ENCODE assay signal across 22 mouse cellular contexts in genomic region chr1:134224649-134225227, GRCm38 (mm10). TPM values are rescaled to one million over a fixed set of nuclear protein-coding genes. Genes with fewer than 3 reads are reported as not detected.
DNase-seq lines count a peak whose midpoint lies in the region.
"Had no signal": no experiment of that assay in that cellular context is flagged by ENCODE, and none has a peak within 500 bp of the region (broad histone marks: within the 10 kb centered on the region; RNA-seq: fewer than 3 reads in every experiment).

No protein-coding gene starts in this region.

- peaks cover 57% of the 10 kb centered on the region for H3K4me1 ChIP-seq in heart, embryonic 10.5 days
- H3K4me1 ChIP-seq: embryonic facial prominence, embryonic 13.5 days; embryonic facial prominence, embryonic 15.5 days; forebrain, embryonic 10.5 days; forebrain, embryonic 12.5 days had no signal

- 0 out of 2 replicates have a peak overlapping the region, but pooled peaks have one; percentile 32 for H3K27ac ChIP-seq in heart, embryonic 10.5 days
- H3K27ac ChIP-seq: embryonic facial prominence, embryonic 13.5 days; embryonic facial prominence, embryonic 15.5 days; forebrain, embryonic 10.5 days; forebrain, embryonic 12.5 days had no signal

- peak; percentile 68 to 88 for DNase-seq in adrenal gland, adult (ENCODE audit: inconsistent age in 2 of 2, low spot score in 1 of 2)
- DNase-seq in adrenal gland, postnatal 4 days (ENCODE audit: low spot score in 2 of 2): no peak
- DNase-seq in adrenal gland, postnatal 14 days: peak; percentile 50
- no peak for DNase-seq in adrenal gland, postnatal 36 days
- DNase-seq in heart, embryonic 10.5 days (ENCODE audit: low spot score): no peak
- no peak for DNase-seq in heart, adult 11 months
- peak; percentile 35 for DNase-seq in 416B (ENCODE audit: low read depth)
- DNase-seq: adrenal gland, postnatal 25 days; cerebellum, adult 11 months; cerebellum, adult 9-10 months; cerebellum, postnatal 14 days; cerebellum, postnatal 36 days; embryo, embryonic 11 days had no signal

- no peaks in the 10 kb centered on the region for H3K36me3 ChIP-seq in heart, embryonic 10.5 days
- H3K36me3 ChIP-seq: embryonic facial prominence, embryonic 13.5 days; embryonic facial prominence, embryonic 15.5 days; forebrain, embryonic 10.5 days; forebrain, embryonic 12.5 days had no signal

- H3K27me3 ChIP-seq in heart, embryonic 10.5 days (ENCODE audit: insufficient read depth, poor library complexity, severe bottlenecking): 0 out of 2 replicates have a peak, but pooled peaks cover 11% of the 10 kb centered on the region
- H3K27me3 ChIP-seq: embryonic facial prominence, embryonic 13.5 days; embryonic facial prominence, embryonic 15.5 days had no signal

- 82% methylated on average over 12 of the region's 12 CpGs for WGBS in heart, embryonic 10.5 days

- H3K4me3 ChIP-seq in heart, embryonic 10.5 days: no peak overlapping the region
- H3K4me3 ChIP-seq: embryonic facial prominence, embryonic 13.5 days; embryonic facial prominence, embryonic 15.5 days; erythroblast, embryonic 14.5 days; forebrain, embryonic 10.5 days; forebrain, embryonic 12.5 days had no signal

- H3K9me3 ChIP-seq in heart, embryonic 10.5 days: no peaks in the 10 kb centered on the region
- H3K9me3 ChIP-seq: embryonic facial prominence, embryonic 13.5 days; embryonic facial prominence, embryonic 15.5 days; forebrain, embryonic 10.5 days; forebrain, embryonic 12.5 days had no signal

RNA-seq across cellular contexts. Expression of gene Adora1, which starts 10.5 kb away (rescaled TPM):
- 100 to 1,000 TPM in 1 of 2 experiments, 10 to 100 TPM in 1; 88.6 to 106 TPM for total RNA-seq in adrenal gland, postnatal 4 days (2021)
- 78.9 and 91.9 TPM in 2 replicates for total RNA-seq in adrenal gland, postnatal 14 days (2021)
- total RNA-seq in adrenal gland, postnatal 36 days (2021): 100 to 1,000 TPM; 110 to 137 TPM
- polyA plus RNA-seq in heart, embryonic 10.5 days (2016; fragmentation: Nextera tagmentation; extraction: Ambion mirVana): 8.0 and 8.1 TPM in 2 replicates
- total RNA-seq: common myeloid progenitor, adult 5-6 weeks; MEL had no signal
- polyA plus RNA-seq: erythroblast, embryonic 14.5 days had no signal

RNA-seq across cellular contexts. Expression of gene Mybph, which starts 31.5 kb away (rescaled TPM):
- total RNA-seq in adrenal gland, postnatal 4 days (2021): under 1 TPM; 0.34 to 0.84 TPM
- total RNA-seq in adrenal gland, postnatal 14 days (2021): not detected in 2 replicates
- total RNA-seq in adrenal gland, postnatal 36 days (2021): under 1 TPM in 1 of 2 experiments, not detected in 1; 0.13 TPM
- polyA plus RNA-seq in heart, embryonic 10.5 days (2016; fragmentation: Nextera tagmentation; extraction: Ambion mirVana): 0.33 and 0.43 TPM in 2 replicates
- total RNA-seq: adrenal gland, postnatal 25 days; common myeloid progenitor, adult 5-6 weeks; ES-E14; MEL had no signal
- polyA plus RNA-seq: erythroblast, embryonic 14.5 days; forebrain, embryonic 16.5 days had no signal

RNA-seq across cellular contexts. Expression of gene Chil1, which starts 42.8 kb away (rescaled TPM):
- total RNA-seq in adrenal gland, postnatal 4 days (2021): 1 to 10 TPM in 1 of 2 experiments, under 1 TPM in 1; 0.81 to 3.4 TPM
- 1.1 and 1.2 TPM in 2 replicates for total RNA-seq in adrenal gland, postnatal 14 days (2021)
- total RNA-seq in adrenal gland, postnatal 36 days (2021): 1 to 10 TPM; 1.3 to 1.7 TPM
- 0.87 and 1.1 TPM in 2 replicates for polyA plus RNA-seq in heart, embryonic 10.5 days (2016; fragmentation: Nextera tagmentation; extraction: Ambion mirVana)
- total RNA-seq: MEL had no signal
- polyA plus RNA-seq: erythroblast, embryonic 14.5 days; forebrain, embryonic 10.5 days had no signal

Comparison
In these comparisons a context has a peak if more than half of its experiments do, and no peak if none do; other contexts are left out.
1. DNase-seq: peak in adrenal gland, adult (2 of 2), adrenal gland, postnatal 14 days (single experiment) and 416B (single experiment); none in adrenal gland, postnatal 4 days (0 of 2), adrenal gland, postnatal 36 days (0 of 2), heart, embryonic 10.5 days (single experiment) and heart, adult 11 months (single experiment).